Mouse (Mus musculus) cerebral cortex, adult 2 months (tissue): Measurements from ENCODE around the gene Wdr78.

Experiments
- WGBS: fragments of 180-500 bp; shearing (Covaris S2); methylation state at CpG from one replicate; pipeline ENCODE4 v1.1.7; 2018; 5-methylcytosine and 5-hydroxymethylcytosine counted together

Wdr78 gene

DNA sequence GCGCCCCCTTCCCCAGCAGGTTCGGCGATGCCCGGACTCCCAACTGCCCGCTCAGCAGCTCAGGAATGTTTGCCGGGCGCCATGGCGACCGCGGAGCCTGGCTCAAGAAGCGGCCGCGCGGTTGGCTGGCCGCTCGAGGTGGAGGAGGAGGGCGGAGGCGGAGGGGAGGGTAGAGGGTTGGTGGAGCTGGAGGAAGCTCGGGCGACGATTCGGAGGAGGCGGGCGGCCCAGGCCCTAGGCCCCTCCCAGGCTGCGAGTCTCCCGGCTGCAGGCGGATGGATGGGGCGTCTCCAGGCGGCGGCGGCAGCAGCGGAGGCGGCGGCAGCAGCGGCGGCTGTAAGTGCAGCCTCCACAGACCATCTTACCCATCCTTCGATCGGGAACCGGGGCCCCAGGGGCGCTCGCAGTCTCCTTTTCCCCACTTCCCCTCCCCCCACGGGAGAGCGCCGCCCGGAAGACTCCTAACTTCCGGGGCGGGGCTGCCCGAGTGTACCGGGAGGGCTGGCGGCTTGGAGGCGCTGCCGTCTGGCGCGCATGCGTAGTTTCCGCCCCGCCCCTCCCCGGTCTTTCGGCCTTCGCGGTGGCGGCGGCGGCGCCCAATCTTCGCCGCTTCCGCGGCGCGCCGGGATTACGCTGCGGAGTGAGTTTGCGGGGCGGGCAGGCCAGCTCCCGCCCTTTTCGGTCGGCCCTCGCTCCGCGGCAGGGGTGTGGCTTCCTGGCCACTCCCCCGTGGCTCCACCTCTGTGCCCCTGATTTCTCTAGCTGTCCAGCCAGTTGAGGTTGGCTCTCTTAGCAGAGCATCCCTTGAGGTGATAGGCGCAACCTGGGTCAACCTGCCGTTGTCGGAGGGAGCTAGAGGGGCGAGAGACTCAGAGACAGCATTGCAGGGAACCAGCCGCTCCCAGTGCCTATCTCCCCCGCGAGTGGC is at the start of gene Wdr78, which contains the start of gene Mier1:
Wdr78 (minus strand) TSS at position 372 of the 928 bp plus-strand sequence.
Mier1 (plus strand) TSS at position 207 of the 928 bp plus-strand sequence.
- WGBS = under 1% methylated on average over 86 of the region's 90 CpGs

DNA sequence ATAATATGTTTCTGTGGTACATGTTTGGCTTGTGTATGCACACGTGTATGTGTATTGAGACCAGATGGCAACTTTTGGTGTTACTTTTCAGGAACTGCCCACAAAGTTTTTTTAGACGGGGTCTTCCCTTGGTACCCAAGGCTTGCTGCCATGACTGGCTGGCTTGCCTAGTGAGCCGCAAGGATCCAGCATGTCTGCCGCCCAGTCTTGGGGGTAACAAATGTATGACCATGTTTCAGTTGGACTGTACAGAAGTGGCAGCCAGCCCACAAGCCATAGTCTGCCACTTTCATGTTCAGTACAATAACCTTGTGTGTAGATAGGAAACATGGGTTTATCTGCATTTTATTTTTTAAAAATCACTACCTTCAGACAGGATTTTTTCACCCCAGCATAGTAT is 44.4 kb upstream of the Wdr78 start:
- 90% methylated on average over 4 of the region's 4 CpGs for WGBS

DNA sequence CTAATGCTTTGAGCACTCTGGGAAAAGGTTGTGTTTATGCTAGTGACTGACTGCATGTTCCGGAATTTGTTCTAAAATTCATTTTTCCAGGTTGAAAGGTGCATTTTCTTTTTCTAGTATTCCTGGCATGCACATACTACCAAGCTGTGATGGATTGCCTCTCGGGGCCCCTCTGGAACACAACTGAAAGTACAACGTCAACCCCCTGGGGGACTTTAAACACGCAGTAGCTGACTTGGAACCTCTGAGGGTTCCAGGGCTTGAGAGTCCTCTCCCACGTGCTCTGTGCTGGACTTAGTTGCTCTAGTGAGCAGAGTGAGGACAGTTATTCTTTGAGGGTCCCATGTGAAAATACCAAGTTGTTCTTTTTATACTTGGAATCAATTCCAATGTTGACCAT is 37.6 kb upstream of the Wdr78 start:
- 89% methylated on average over 5 of the region's 5 CpGs for WGBS

DNA sequence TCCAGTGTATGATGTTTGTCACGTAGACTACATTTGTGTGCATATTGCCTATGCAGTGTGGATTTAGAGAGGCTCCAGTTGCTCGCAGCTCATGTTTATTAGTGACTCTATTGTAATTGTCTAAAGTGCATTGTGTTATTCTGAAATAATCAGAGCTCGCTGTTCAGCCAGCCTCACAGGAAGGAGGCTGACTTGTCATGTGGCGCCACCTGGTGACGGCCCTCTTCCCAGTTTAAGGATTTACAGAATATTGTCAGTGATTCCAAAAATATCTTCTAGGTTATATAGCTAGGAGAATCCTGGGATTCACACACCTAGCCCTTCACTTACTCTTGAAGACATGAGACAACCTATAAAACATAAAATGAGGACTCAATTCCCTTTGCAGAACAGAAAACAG is 32.0 kb upstream of the Wdr78 start:
- WGBS = 21% methylated on average over 5 of the region's 5 CpGs

DNA sequence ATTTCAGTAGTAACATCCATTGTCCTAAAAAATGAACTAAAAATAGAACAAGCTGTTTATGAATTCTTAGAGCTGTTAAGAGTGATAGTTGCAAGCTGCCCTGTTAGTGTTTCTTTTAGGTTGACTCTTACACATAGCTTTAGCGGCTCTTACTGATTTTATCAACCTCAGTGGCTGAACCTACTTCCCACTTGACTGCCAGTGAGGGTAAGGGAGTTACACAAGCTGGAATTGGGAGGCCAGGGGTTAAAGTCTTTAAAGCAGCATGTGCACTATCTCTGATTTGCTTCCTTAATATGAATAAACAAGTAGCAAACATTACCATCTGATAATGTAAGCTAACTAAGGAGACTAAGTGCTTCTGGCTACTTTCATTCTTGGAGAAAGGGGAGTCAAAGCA is 22.6 kb upstream of the Wdr78 start:
- WGBS = 70% methylated on average over 1 of the region's 1 CpGs

DNA sequence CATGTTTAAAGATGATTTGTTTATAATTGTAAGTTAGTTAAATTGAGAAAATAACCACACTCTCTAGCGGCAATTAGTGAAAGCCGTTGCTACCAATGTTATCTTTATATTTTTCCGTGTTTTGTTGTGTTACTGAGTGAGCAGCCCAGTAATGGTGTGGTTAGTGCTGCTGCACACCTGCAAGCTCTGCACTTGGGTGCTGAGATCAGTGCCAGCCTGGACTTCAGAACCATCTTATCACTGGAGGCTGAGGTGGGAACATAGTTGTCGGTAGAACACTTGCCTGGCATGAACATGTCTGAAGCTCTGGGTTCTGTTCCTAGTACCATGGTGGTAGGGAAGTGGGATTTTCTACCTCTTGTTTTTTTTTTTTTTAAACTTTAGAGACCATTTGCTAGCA is 12.2 kb upstream of the Wdr78 start:
- 82% methylated on average over 4 of the region's 4 CpGs for WGBS

DNA sequence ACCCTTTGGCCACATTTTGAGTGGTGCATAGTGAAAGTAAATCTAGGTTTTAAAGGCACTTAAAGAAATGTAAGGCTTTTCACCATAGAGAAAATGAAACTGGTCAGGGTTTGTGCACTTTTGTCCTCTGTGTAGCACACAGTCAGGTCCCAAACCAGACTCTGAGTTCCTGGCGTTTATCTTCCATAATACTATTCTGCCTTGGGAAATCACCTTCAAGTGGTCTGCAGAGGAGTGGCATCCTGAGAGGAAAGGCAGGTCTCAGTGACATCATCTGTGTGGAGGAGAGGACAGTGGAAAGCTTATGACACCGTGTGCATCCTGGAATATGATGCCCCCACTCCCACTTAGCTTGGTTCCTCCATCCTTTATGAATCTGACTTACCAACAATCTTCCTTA is 8.7 kb upstream of the Wdr78 start:
- 51% methylated on average over 2 of the region's 2 CpGs for WGBS

DNA sequence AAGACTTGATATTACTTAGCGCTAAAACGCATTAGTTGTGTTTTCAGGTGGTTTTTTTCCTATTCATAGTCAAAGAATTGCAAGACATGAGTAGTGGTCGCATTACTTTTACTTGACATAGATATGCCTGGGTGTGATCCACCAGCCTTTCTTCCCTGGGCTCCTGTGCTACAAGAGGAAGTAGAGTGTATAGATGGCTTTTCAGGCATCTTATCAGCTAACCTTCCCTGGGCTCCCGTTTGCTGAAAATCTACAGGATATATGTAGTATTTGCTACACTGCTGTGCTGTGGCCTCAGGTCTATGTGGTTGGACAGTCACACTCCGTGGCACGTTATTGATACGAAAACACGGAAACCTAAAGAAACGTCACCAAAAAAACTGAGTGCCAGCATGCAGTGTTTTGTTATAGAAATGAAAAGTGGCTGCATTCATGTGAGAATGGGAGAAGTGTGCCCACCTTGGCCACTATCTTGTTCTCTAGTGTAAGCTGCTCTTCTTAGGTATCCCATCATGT is 6.6 kb upstream of the Wdr78 start:
- whole genome bisulfite sequencing = 79% methylated on average over 9 of the region's 9 CpGs

DNA sequence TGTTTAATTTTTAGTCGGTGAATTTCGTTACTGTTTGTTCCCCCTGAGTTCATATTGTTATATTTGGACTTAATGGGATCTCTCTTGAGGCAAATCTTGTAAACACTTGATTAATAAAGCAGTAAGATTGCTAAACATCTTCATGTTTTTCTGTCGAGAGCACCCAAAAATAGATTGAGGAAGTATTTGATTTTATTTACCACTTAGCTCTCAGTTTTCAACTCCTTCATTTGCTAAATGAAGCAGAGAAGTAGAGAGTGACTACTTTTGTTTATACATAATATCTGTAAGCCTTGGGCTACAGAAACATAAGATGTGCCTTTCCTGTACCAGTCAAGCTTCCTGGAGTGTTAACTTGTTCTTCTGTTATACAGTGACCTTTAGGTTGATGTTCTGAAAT is 6.0 kb upstream of the Wdr78 start:
- WGBS = 36% methylated on average over 3 of the region's 3 CpGs

DNA sequence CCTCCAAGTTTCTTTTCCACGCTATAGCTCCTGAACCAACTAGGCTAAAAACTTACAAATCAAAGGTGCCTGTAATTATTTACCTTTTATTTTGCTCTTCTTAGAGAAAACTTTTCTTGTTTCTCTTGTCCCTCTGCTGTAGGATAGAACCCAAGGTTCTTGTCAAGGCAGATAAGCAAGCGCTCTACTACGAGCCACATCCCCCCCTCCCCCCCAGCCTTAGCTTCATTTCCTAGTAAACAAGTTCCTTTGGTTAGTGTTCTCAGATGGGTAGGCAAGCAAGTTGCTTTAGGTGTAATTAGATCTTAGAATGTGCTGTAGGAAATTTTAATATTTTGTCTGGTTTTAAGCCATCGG is 5.7 kb upstream of the Wdr78 start:
- 21% methylated on average over 4 of the region's 4 CpGs for WGBS

DNA sequence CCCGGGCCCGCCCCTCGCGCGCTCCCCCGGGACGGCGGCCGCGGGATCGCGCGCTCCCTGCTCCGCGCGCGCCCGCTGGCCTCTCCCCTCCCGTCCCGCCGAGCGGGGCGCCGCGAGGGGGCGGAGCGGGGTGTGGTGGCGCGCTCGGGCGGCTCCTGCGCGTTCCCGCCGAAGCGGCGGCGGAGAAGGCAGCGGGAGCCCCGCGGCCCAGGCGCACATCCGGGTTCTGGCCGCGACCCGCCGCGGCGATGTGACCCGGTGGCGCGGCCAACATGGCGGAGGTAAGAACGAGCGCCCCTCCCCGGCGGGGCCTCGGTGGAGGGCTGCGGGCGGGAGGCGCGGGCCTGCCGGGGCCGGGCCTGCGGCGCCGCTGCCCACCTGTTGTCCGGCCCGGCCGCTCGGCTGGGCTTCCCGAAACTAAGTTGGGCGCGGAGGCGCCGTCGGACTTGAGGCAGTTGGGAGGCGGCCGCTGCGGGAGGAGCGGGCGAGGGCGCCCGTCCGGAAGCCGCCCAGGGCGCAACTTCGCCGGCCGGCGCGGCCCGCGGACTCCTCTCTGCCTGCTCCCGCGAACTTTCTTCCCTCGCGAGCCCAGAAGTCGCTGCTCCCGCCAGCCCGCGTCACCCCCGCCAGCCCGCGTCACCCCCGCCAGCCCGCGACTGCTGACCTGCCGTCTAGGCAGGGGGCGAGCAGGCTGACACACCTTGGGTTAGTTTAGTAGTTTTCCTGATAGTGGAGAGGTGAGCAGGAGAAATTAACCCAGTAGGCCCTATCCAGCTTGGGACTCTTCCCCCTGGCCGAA is 5.1 kb upstream of the Wdr78 start:
- under 1% methylated on average over 105 of the region's 111 CpGs for WGBS

DNA sequence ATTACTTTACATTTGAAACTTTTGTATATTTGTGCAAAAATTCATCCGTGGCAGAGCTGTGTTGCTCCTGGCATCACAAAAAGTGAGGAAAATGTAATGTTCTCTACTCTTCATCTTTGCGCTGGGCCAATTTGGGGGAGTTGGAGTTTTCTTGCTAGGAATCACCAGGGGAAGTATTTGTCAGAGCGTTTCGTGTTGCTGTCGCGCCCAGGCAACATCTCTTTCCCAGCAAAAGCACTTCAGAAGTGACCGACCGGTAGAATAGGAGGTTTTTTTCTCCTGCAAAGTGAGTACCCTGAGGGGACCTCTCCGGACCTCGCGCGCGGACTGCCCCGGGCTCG is 4.5 kb upstream of the Wdr78 start:
- WGBS = under 1% methylated on average over 15 of the region's 15 CpGs

DNA sequence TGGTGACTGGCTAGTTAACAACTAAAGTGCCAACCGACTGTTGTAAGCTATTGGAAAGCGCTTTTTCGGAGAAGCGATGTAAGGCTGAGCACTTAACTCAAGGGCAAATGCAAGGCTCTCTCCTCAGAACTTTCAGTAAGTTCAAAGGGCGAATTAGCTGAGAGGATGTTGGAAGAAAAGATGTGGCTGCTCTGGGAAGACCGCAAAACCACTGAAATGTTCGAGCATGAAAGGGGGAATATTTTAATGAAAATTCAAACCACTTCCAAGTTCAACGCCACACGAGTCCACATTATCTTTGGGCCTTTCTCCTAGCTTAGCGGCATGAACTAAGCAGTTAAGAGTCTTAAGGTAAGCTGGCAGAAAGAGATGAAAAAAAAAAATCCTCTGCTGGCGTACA is 953 bp downstream of the Wdr78 start:
- WGBS = 8% methylated on average over 11 of the region's 11 CpGs

DNA sequence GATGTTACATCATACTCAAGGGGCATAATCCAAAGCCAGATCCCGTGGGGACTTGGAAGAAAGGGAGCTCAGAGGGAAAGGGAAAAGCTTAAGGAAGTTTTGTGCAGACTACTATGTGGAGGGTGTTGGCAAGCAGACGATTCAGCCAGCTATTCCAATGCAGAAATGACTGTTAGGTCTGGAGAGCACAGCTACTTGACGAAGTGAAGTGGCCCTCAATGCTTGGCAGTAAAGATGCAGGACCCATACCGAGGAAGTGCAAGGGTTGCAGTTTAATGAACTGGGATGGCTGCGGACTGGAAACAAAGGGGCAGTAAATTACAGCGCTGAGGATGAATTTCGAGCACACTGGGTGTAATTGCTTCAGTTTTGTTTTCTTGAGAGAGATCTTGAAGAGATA is 1.7 kb downstream of the Wdr78 start:
- WGBS = 39% methylated on average over 7 of the region's 7 CpGs

DNA sequence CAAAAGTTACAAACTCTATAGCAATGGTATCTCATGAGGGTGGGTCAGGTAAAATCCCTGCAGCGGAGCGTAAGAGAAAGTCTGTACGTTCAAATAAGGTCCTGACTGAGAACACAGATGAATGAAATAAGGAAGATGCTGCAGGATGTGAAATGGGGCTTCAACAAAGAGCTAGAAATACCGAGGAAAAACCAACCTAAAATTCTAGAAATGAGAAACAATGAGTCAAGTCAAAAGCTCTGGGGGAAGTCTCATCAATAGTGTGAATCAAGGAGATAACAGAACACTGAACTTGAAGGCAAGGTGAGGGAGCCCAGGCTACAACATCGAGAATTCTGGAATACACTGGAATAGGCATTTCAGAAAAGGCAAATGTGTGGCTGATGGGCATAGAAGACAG is 15.8 kb downstream of the Wdr78 start:
- WGBS = 91% methylated on average over 5 of the region's 5 CpGs

DNA sequence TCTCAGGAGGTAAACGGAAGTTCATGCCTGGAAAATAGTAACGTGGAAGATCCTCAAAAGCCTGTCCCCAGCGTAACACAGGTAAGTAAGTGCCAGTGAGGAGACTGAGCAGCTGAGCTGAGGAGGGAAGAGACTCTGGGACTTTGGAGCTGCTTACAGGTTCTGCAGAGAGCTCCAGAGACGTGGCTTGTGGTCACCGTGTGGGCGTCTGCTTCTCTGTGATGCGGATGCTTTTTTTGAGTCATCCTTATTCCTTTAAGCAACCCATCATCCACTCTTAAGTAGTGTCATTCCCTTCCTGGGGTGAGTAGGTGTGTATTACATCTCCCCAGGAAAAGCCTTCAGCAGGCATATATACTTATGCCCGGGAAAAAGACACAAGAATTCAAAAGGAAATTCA is 18.4 kb downstream of the Wdr78 start:
- 74% methylated on average over 8 of the region's 8 CpGs for WGBS

DNA sequence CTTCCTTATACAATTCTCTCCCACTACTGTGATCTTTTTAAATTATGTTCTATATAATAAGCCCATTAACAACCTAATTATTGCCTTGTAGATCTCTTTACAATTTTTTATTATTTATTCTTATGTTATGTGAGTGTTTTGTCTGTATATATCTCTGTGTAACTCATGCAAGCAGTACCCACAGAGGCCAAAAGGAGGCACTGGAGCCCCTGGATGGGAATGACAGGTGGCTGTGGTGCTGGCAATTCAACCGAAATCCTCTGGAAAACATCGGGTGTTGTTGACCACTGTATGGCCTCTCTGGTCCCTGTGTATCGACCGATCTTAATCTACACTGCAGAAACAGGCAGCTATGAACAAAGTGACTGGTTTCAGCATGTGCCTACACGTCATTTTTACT is 29.1 kb downstream of the Wdr78 start:
- 94% methylated on average over 5 of the region's 5 CpGs for WGBS

DNA sequence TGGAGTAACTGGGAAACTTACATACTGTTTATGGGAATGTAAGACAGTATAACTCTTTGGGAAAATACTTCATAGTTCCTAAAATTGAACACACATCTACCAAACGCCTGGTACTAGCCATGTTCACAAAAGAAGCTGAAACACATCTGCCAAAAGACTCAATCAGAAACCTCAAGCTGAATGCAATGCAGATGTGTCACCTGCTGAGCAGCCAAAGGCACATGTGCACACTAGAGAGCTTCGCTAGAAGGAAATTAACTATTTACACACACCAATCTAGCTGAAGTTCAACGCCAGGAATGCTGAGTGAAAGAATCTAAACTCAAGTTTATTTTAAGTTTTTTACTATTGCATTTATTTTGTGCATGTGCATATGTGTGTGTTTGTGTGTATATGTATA is 43.7 kb downstream of the Wdr78 start:
- WGBS = 82% methylated on average over 3 of the region's 3 CpGs

DNA sequence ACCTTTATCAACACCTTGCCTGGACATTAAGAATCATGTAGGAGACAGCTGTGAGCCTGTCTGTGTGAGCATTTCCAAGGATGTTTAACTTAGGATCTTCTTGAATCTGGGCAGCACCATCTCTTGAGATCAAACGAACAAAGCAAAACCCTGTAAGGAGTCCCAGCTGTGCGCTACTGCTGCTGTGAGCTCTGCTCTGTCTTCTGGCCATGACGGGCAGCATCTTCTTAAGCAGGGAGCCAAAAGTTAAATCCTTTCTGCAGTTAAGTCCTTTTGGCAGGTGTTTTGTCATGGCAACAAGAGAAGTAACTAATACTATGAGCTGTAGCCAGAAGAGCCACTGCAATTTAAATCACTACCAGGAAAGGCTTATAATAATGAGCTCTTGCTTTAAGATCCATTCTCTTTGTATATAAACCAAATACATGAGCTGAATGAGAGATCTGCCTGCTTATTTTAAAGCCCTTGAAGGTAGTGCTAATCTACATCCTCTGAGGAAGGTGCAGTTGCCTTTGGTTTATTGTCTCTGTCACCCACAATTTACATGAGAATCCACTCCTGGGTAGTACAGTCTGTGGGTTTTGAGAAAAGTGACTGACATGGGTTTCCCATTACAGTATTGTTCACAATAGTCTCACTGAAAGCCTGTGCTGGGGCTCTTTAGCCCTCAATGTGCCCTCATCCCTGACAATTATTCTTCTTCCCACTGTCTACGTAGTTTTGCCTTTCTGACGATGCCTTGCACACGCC is 46.3 kb downstream of the Wdr78 start:
- 83% methylated on average over 6 of the region's 6 CpGs for WGBS

DNA sequence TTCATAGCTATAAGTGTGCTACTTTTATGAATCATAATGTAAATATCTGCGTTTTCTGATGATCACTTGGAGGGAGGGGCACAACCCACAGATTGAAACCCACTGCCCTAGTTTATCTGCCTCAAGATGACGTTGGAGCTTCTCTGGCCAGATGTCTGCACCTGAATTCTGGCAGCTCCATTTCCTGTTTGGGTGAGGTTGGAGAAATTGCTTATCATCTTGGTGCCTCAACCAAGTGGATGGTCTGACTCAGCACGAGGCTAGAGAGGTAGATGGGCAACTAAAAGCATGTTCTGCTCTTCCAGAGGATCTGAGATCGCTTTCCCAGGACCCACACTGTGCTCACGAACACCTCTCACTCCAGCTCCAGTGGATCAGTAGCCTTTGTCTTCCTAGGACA is 49.4 kb downstream of the Wdr78 start:
- 88% methylated on average over 5 of the region's 5 CpGs for WGBS

DNA sequence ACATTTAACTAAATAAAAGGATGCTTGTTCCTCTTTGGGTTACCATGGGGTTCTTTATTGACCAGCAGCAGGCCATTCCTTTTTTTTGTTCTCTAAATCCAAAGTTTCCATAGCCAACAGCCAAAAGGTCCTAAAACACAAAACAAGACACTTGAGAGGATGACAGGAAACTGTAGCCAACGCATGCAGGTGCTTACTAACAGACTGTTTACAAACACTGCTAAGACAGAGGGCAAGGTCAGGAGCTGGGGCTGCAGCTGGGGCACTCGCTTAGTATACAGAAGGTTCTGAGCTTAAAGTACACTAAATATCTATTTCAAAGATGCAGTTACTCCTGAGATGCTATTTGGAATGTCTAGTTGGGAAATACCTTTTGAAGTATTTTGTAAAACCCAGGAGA is 49.9 kb downstream of the Wdr78 start:
- WGBS = 77% methylated on average over 2 of the region's 2 CpGs

DNA sequence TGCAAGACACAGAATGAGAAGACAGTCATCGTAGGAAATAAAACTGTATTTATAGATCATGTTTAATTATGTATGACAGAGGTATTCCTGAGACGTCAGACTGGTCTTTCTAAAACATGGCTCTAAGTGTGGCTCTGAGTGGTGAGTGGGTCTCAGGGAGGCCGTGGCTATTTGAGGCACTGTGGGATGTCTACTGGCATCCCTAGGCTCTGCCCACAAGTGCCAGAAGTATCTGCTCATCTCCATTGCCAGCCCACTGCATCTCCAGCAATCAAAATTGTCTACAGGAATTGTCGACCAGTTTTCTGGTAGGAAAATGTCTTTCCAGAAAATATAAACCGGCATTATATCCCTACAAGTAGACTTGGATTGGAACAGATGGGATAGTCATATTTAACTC is 57.4 kb downstream of the Wdr78 start:
- 63% methylated on average over 5 of the region's 5 CpGs for WGBS
